Mouse (Mus musculus) WW6 (cell line): Measurements from ENCODE around the gene Kcnd3.

ENCODE experiments used
- DNase-seq: peaks from one replicate; pipeline ENCODE4 v3.0.0-alpha.2; 2013; ENCODE audit warnings: low read depth, low spot score

Kcnd3 gene

GRCm38 (mm10) chr3:105528860-105529259 is 76.7 kb downstream of the Kcnd3 start:
- no peak for DNase-seq

- DNase-seq = no peak
Measured at GRCm38 (mm10) chr3:105529700-105530099, 77.6 kb downstream of the Kcnd3 start.

- peak; percentile 7 for DNase-seq
Measured at GRCm38 (mm10) chr3:105530363-105531130, 78.4 kb downstream of the Kcnd3 start.

- no peak for DNase-seq
Measured at GRCm38 (mm10) chr3:105538406-105538805, 86.3 kb downstream of the Kcnd3 start.

GRCm38 (mm10) chr3:105538819-105539607 is 86.9 kb downstream of the Kcnd3 start:
- DNase-seq = no peak

- DNase-seq = no peak
Measured at GRCm38 (mm10) chr3:105542741-105543140, 90.6 kb downstream of the Kcnd3 start.

GRCm38 (mm10) chr3:105544106-105544505 is 92.0 kb downstream of the Kcnd3 start:
- no peak for DNase-seq

GRCm38 (mm10) chr3:105546611-105547071 is 94.5 kb downstream of the Kcnd3 start:
- no peak for DNase-seq

GRCm38 (mm10) chr3:105548074-105548771 is 96.1 kb downstream of the Kcnd3 start:
- DNase-seq = no peak

- DNase-seq = no peak
Measured at GRCm38 (mm10) chr3:105559456-105559855, 107.3 kb downstream of the Kcnd3 start.

- DNase-seq = no peak
Measured at GRCm38 (mm10) chr3:105566973-105567372, 114.8 kb downstream of the Kcnd3 start.

GRCm38 (mm10) chr3:105567472-105567871 is 115.3 kb downstream of the Kcnd3 start:
- DNase-seq = no peak

GRCm38 (mm10) chr3:105568403-105568802 is 116.3 kb downstream of the Kcnd3 start:
- DNase-seq = no peak

GRCm38 (mm10) chr3:105568851-105569250 is 116.7 kb downstream of the Kcnd3 start:
- DNase-seq = no peak

GRCm38 (mm10) chr3:105569310-105569752 is 117.2 kb downstream of the Kcnd3 start:
- DNase-seq = no peak

GRCm38 (mm10) chr3:105569950-105570349 is 117.8 kb downstream of the Kcnd3 start:
- no peak for DNase-seq

GRCm38 (mm10) chr3:105570818-105571217 is 118.7 kb downstream of the Kcnd3 start:
- no peak for DNase-seq

GRCm38 (mm10) chr3:105571944-105572343 is 119.8 kb downstream of the Kcnd3 start:
- no peak for DNase-seq

GRCm38 (mm10) chr3:105573156-105573555 is 121.0 kb downstream of the Kcnd3 start:
- no peak for DNase-seq

- no peak for DNase-seq
Measured at GRCm38 (mm10) chr3:105578320-105578719, 126.2 kb downstream of the Kcnd3 start.

- no peak for DNase-seq
Measured at GRCm38 (mm10) chr3:105581119-105581518, 129.0 kb downstream of the Kcnd3 start.

GRCm38 (mm10) chr3:105585734-105586159 is 133.6 kb downstream of the Kcnd3 start:
- no peak for DNase-seq
